Mouse (Mus musculus) small intestine, adult 2 months (tissue): ENCODE data around the gene Uchl4. TPM values are rescaled to one million over a fixed set of nuclear protein-coding genes. Genes with fewer than 3 reads are reported as not detected.
"Not testable (repeated sequence)": the region's sequence is repeated elsewhere in the genome, so short reads cannot be mapped to it uniquely, and the experiment has no call there.

Experiments
- H3K27ac ChIP-seq: fragments of 200-500 bp; 2 replicates; pipeline ENCODE4 v1.5.1; 2012; ENCODE audit warnings: low read depth, low read length, control low read depth, inconsistent platforms; ENCODE audit not compliant: insufficient read depth
- H3K27me3 ChIP-seq: fragments of 200-500 bp; 2 replicates; pipeline ENCODE4 v1.6.1; 2012; ENCODE audit warnings: mild to moderate bottlenecking, moderate library complexity, low read length, inconsistent platforms; ENCODE audit not compliant: control insufficient read depth, insufficient read depth
- H3K36me3 ChIP-seq: fragments of 200-500 bp; 2 replicates; pipeline ENCODE4 v1.6.1; 2012; ENCODE audit warnings: mild to moderate bottlenecking, low read length, control low read depth, inconsistent platforms; ENCODE audit not compliant: control insufficient read depth, insufficient read depth
- H3K4me1 ChIP-seq: fragments of 200-500 bp; 2 replicates; pipeline ENCODE4 v1.6.1; 2012; ENCODE audit warnings: low read length, inconsistent platforms, mixed read lengths; ENCODE audit not compliant: control insufficient read depth, insufficient read depth, insufficient read length
- H3K4me3 ChIP-seq: fragments of 200-500 bp; 2 replicates; pipeline ENCODE4 v1.5.1; 2012; ENCODE audit warnings: low read depth, mild to moderate bottlenecking, control low read depth, inconsistent platforms, low read length, moderate library complexity
- CTCF ChIP-seq: fragments of 200-500 bp; IDR thresholded peaks from 2 replicates; pipeline ENCODE4 v1.5.1; 2012; ENCODE audit warnings: low read depth, mild to moderate bottlenecking, control low read depth, inconsistent platforms, low read length, moderate library complexity, mixed read lengths; ENCODE audit not compliant: insufficient replicate concordance, insufficient read length; ENCODE audit errors: extremely low read depth
- POLR2A ChIP-seq: fragments of 200-500 bp; IDR thresholded peaks from 2 replicates; pipeline ENCODE4 v1.6.1; 2012; ENCODE audit warnings: low read depth, mild to moderate bottlenecking, control low read depth, inconsistent platforms, low read length, moderate library complexity
- WGBS: fragments of 180-500 bp; shearing (Covaris S2); methylation state at CpG from one replicate; pipeline ENCODE4 v1.1.7; 2018; 5-methylcytosine and 5-hydroxymethylcytosine counted together
- polyA plus RNA-seq: library from polyadenylated mRNA; depleted of rRNA; stranded (reverse); fragments of >200 nt; gene quantifications from 2 replicates; pipeline ENCODE4 v1.2.3, GENCODE M21; 2012

Gene Uchl4
- polyA plus RNA-seq, 1 experiment = not detected

- Histone ChIP-seq H3K27me3 (no peaks in the 10 kb centered on the region), H3K27ac (no peak overlapping the region), H3K36me3 (no peaks in the 10 kb centered on the region), H3K4me3 (no peak overlapping the region), H3K4me1 (no peaks in the 10 kb centered on the region)
- no peak for TF ChIP-seq CTCF
- TF ChIP-seq POLR2A = no peak
- 81% methylated on average over 4 of the region's 4 CpGs for WGBS
These were observed 26.0 kb downstream of the Uchl4 start for GRCm38 (mm10) chr9:64261023-64261422.

GRCm38 (mm10) chr9:64264813-64265212, 29.8 kb downstream of the Uchl4 start:
- TF ChIP-seq POLR2A (no peak), CTCF (no peak)
- H3K27ac ChIP-seq = no peak overlapping the region
- WGBS = 50% methylated on average over 1 of the region's 1 CpGs

GRCm38 (mm10) chr9:64267231-64267630, 32.2 kb downstream of the Uchl4 start:
- TF ChIP-seq POLR2A (no peak), CTCF (no peak)
- Histone ChIP-seq H3K4me1 (no peaks in the 10 kb centered on the region), H3K27ac (no peak overlapping the region), H3K27me3 (no peaks in the 10 kb centered on the region), H3K4me3 (no peak overlapping the region), H3K36me3 (no peaks in the 10 kb centered on the region)
- 36% methylated on average over 1 of the region's 1 CpGs for WGBS

More at GRCm38 (mm10) chr9:64264813-64265212, 29.8 kb downstream of the Uchl4 start:
- H3K36me3 ChIP-seq = no peaks in the 10 kb centered on the region
- H3K27me3 ChIP-seq = no peaks in the 10 kb centered on the region
- no peaks in the 10 kb centered on the region for H3K4me1 ChIP-seq
- no peak overlapping the region for H3K4me3 ChIP-seq

- Histone ChIP-seq H3K27me3 (no peaks in the 10 kb centered on the region), H3K4me3 (no peak overlapping the region), H3K27ac (no peak overlapping the region), H3K36me3 (no peaks in the 10 kb centered on the region), H3K4me1 (no peaks in the 10 kb centered on the region)
- TF ChIP-seq POLR2A = no peak
- no peak for TF ChIP-seq CTCF
- WGBS = 72% methylated on average over 10 of the region's 10 CpGs
These were observed 33.2 kb downstream of the Uchl4 start for GRCm38 (mm10) chr9:64268196-64268595.

- H3K36me3 ChIP-seq, H3K4me3 ChIP-seq, H3K27me3 ChIP-seq, H3K4me1 ChIP-seq, H3K27ac ChIP-seq: not testable (repeated sequence)
- 92% methylated on average over 8 of the region's 8 CpGs for WGBS
These were observed 33.8 kb downstream of the Uchl4 start for GRCm38 (mm10) chr9:64268836-64269235.

- Histone ChIP-seq H3K4me1 (no peaks in the 10 kb centered on the region), H3K4me3 (no peak overlapping the region), H3K27me3 (no peaks in the 10 kb centered on the region), H3K27ac (no peak overlapping the region), H3K36me3 (no peaks in the 10 kb centered on the region)
- no peak for TF ChIP-seq POLR2A
- no peak for TF ChIP-seq CTCF
- WGBS = 67% methylated on average over 3 of the region's 3 CpGs
These were observed 36.2 kb downstream of the Uchl4 start for GRCm38 (mm10) chr9:64271249-64271648.

GRCm38 (mm10) chr9:64272611-64273010, 37.6 kb downstream of the Uchl4 start:
- no peaks in the 10 kb centered on the region for H3K36me3 ChIP-seq
- 24% methylated on average over 7 of the region's 7 CpGs for WGBS
- H3K27ac ChIP-seq = no peak overlapping the region
- no peaks in the 10 kb centered on the region for H3K27me3 ChIP-seq
- TF ChIP-seq POLR2A = no peak
- TF ChIP-seq CTCF = peak; percentile 36; the same call in 1 of the 2 replicates
- no peaks in the 10 kb centered on the region for H3K4me1 ChIP-seq
- no peak overlapping the region for H3K4me3 ChIP-seq

GRCm38 (mm10) chr9:64273757-64274156, 38.8 kb downstream of the Uchl4 start:
- no peaks in the 10 kb centered on the region for H3K27me3 ChIP-seq
- TF ChIP-seq CTCF (no peak), POLR2A (no peak)
- H3K4me3 ChIP-seq = no peak overlapping the region
- no peaks in the 10 kb centered on the region for H3K36me3 ChIP-seq
- WGBS = 76% methylated on average over 4 of the region's 4 CpGs
- no peaks in the 10 kb centered on the region for H3K4me1 ChIP-seq
- H3K27ac ChIP-seq = no peak overlapping the region
